Mouse (Mus musculus) lung, postnatal 25 days (tissue): ENCODE data around the gene Vmn2r20.
"Not testable (repeated sequence)": the region's sequence is repeated elsewhere in the genome, so short reads cannot be mapped to it uniquely, and the experiment has no call there.

Experiments used
- DNase-seq: peaks from one replicate; pipeline ENCODE4 v3.0.0; 2022; ENCODE audit warnings: low spot score

Gene Vmn2r20

GRCm38 (mm10) chr6:123418016-123418415 is at the start of gene Vmn2r20:
Vmn2r20 (minus strand) TSS chr6:123418116.
- DNase-seq: not testable (repeated sequence)

GRCm38 (mm10) chr6:123424413-123424812 is 6.5 kb upstream of the Vmn2r20 start:
- not testable (repeated sequence) for DNase-seq

GRCm38 (mm10) chr6:123406918-123407665 is 10.8 kb downstream of the Vmn2r20 start:
- not testable (repeated sequence) for DNase-seq

GRCm38 (mm10) chr6:123388824-123389223 is 29.1 kb downstream of the Vmn2r20 start:
- DNase-seq: not testable (repeated sequence)

- no peak for DNase-seq
Observed at GRCm38 (mm10) chr6:123346141-123346540, 71.8 kb downstream of the Vmn2r20 start.

- no peak for DNase-seq
Observed at GRCm38 (mm10) chr6:123340093-123340492, 77.8 kb downstream of the Vmn2r20 start.

- DNase-seq: no peak
Observed at GRCm38 (mm10) chr6:123332503-123332902, 85.4 kb downstream of the Vmn2r20 start.
